Mouse (Mus musculus) lung, adult 2 months (tissue): Measurements from ENCODE around the gene Bcdin3d.

ENCODE experiments used
- CTCF ChIP-seq: fragments of 200-500 bp; IDR thresholded peaks from 2 replicates; pipeline ENCODE4 v1.5.1; 2011; ENCODE audit warnings: mild to moderate bottlenecking, low read length, control low read depth; ENCODE audit not compliant: insufficient read depth
- POLR2A ChIP-seq: fragments of 200-500 bp; IDR thresholded peaks from 2 replicates; pipeline ENCODE4 v1.6.1; 2011; ENCODE audit warnings: low read depth, mild to moderate bottlenecking, control low read depth, low read length, borderline replicate concordance; ENCODE audit errors: extremely low read depth

- TF ChIP-seq CTCF (no peak), POLR2A (no peak)
Observed at GRCm38 (mm10) chr15:99430394-99430793, 44.1 kb downstream of the Bcdin3d start.
